Mouse (Mus musculus): ENCODE data around the gene Plekhb2. TPM values are rescaled to one million over a fixed set of nuclear protein-coding genes. Genes with fewer than 3 reads are reported as not detected.

Gene Plekhb2
- total and polyA plus RNA-seq, 3 experiments: 72.7 to 117 (median 102) TPM

DNA sequence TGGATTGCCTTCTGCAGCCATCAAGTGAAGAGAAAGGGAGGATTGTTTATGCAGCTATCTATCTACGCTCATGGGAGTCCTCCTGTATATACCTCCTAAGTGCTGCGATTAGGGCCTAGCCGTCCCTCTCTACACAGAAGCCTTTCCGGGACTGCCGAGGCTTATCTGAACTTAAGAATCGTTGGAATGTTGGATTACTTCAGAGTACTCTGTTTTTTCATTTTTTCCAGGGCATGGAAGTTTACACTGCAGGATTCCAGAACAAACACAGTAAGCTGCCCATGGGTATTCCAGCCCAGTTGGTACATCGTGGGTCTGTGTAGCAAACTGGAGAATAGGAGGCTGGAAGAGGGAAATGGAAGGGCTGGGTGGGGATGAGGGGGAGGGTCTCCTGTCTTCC is 14.5 kb downstream of the Plekhb2 start:
- Histone ChIP-seq H3K4me3 (no peak overlapping the region), H3K4me1 (ENCODE audit: control insufficient read depth, insufficient read depth, low read length) (no peaks in the 10 kb centered on the region), H3K36me3 (ENCODE audit: control insufficient read depth, insufficient read depth, low read length) (no peaks in the 10 kb centered on the region), H3K9ac (ENCODE audit: low read depth, low read length) (no peak overlapping the region), H3K27ac (no peak overlapping the region), H3K27me3 (ENCODE audit: control insufficient read depth, insufficient read depth, low read length) (no peaks in the 10 kb centered on the region), H3K79me2 (replicated peaks; ENCODE audit: control insufficient read depth, insufficient read depth, low read length) (no peaks in the 10 kb centered on the region)
- 37% methylated on average over 7 of the region's 7 CpGs for WGBS
- DNase-seq: no peak
- intact Hi-C loops (cut with DNase I): no loop called here
- no peak for TF ChIP-seq EP300 (IDR thresholded peaks at IDR 0.05; ENCODE audit: insufficient read depth, low read depth, low read length)
- TF ChIP-seq POLR2A (IDR thresholded peaks at IDR 0.05; ENCODE audit: insufficient read depth, low read depth, low read length): no peak
- no peak for TF ChIP-seq CTCF (IDR thresholded peaks at IDR 0.05)

- Histone ChIP-seq H3K9ac (ENCODE audit: low read depth, low read length) (no peak overlapping the region), H3K4me3 (no peak overlapping the region), H3K27ac (no peak overlapping the region), H3K79me2 (replicated peaks; ENCODE audit: control insufficient read depth, insufficient read depth, low read length) (no peaks in the 10 kb centered on the region), H3K27me3 (ENCODE audit: control insufficient read depth, insufficient read depth, low read length) (no peaks in the 10 kb centered on the region), H3K36me3 (ENCODE audit: control insufficient read depth, insufficient read depth, low read length) (no peaks in the 10 kb centered on the region), H3K4me1 (ENCODE audit: control insufficient read depth, insufficient read depth, low read length) (no peaks in the 10 kb centered on the region)
- intact Hi-C loops (cut with DNase I): loop anchor here (2.0 to 5.0 kb wide), 2 partner anchors 54 to 127 kb away; no protein-coding TSS in a partner anchor
- DNase-seq: no peak
- no peak for TF ChIP-seq POLR2A (IDR thresholded peaks at IDR 0.05; ENCODE audit: insufficient read depth, low read depth, low read length)
- no peak for TF ChIP-seq EP300 (IDR thresholded peaks at IDR 0.05; ENCODE audit: insufficient read depth, low read depth, low read length)
- TF ChIP-seq CTCF (IDR thresholded peaks at IDR 0.05): no peak
- 92% methylated on average over 9 of the region's 9 CpGs for WGBS
Observed at GRCm38 (mm10) chr1:34865866-34866265, 16.1 kb downstream of the Plekhb2 start.

DNA sequence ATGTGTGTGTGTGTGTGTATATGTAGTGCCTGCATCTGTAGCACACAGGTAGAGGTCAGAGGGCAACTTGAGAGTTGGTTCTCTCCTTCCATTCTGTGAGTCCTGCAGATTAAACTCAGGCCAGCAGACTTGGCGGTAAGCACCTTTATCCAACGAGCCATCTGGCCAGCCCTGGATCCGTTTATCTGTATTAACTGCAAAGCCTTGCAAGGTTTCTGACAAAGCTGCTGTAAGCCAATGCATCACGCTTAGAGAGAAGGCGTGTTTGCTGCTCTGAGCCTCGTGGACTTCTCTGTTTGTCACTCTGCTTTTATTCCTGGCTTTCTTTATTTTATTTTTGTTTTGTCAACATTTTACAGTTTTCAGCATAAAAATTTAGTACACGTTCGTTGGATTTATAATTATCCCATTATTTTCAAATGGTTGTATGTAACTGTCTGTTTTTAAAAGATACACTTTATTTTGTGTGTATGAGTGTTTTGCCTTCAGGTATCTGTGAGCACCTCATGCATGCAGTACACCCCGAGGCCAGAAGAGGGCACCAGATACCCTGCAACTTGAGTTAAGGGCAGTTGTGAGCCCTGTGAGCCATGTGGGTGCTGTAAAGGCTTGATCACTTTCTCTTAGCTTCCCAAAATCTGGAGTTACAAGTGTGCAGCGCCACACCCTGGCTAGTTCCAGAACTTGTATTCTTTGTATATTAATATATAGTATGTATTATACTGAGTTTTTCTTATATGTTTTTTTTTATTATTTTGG is 17.2 kb downstream of the Plekhb2 start:
- TF ChIP-seq CTCF (IDR thresholded peaks at IDR 0.05) (peak; percentile 96), POLR2A (IDR thresholded peaks at IDR 0.05; ENCODE audit: insufficient read depth, low read depth, low read length) (no peak), EP300 (IDR thresholded peaks at IDR 0.05; ENCODE audit: insufficient read depth, low read depth, low read length) (0 out of 2 replicates have a peak, but pooled peaks have one; percentile 28)
- peak; percentile 84 to 89 for DNase-seq
- Histone ChIP-seq H3K4me3 (no peak overlapping the region), H3K9ac (ENCODE audit: low read depth, low read length) (no peak overlapping the region), H3K4me1 (ENCODE audit: control insufficient read depth, insufficient read depth, low read length) (no peaks in the 10 kb centered on the region), H3K36me3 (ENCODE audit: control insufficient read depth, insufficient read depth, low read length) (no peaks in the 10 kb centered on the region), H3K27me3 (ENCODE audit: control insufficient read depth, insufficient read depth, low read length) (no peaks in the 10 kb centered on the region), H3K79me2 (replicated peaks; ENCODE audit: control insufficient read depth, insufficient read depth, low read length) (no peaks in the 10 kb centered on the region), H3K27ac (no peak overlapping the region)
- 67% methylated on average over 10 of the region's 10 CpGs for WGBS
- intact Hi-C loops (cut with DNase I): loop anchor here (2.0 to 5.0 kb wide), 2 partner anchors 55 to 128 kb away; no protein-coding TSS in a partner anchor

GRCm38 (mm10) chr1:34867574-34867955 is 17.8 kb downstream of the Plekhb2 start:
- WGBS: 91% methylated on average over 5 of the region's 5 CpGs
- no peaks in the 10 kb centered on the region for H3K4me1 ChIP-seq (ENCODE audit: control insufficient read depth, insufficient read depth, low read length)
- no peaks in the 10 kb centered on the region for H3K36me3 ChIP-seq (ENCODE audit: control insufficient read depth, insufficient read depth, low read length)
- H3K27me3 ChIP-seq (ENCODE audit: control insufficient read depth, insufficient read depth, low read length): no peaks in the 10 kb centered on the region
- no peak overlapping the region for H3K27ac ChIP-seq
- no peaks in the 10 kb centered on the region for H3K79me2 ChIP-seq (replicated peaks; ENCODE audit: control insufficient read depth, insufficient read depth, low read length)
- intact Hi-C loops (cut with DNase I): loop anchor here (2.0 to 5.0 kb wide), 2 partner anchors 55 to 129 kb away; no protein-coding TSS in a partner anchor
- TF ChIP-seq CTCF (IDR thresholded peaks at IDR 0.05) (no peak), EP300 (IDR thresholded peaks at IDR 0.05; ENCODE audit: insufficient read depth, low read depth, low read length) (no peak), POLR2A (IDR thresholded peaks at IDR 0.05; ENCODE audit: insufficient read depth, low read depth, low read length) (no peak)
- no peak overlapping the region for H3K4me3 ChIP-seq
- no peak for DNase-seq
- no peak overlapping the region for H3K9ac ChIP-seq (ENCODE audit: low read depth, low read length)

- H3K4me3 ChIP-seq: no peak overlapping the region
- H3K9ac ChIP-seq (ENCODE audit: low read depth, low read length): no peak overlapping the region
- H3K27me3 ChIP-seq (ENCODE audit: control insufficient read depth, insufficient read depth, low read length): no peaks in the 10 kb centered on the region
- 89% methylated on average over 8 of the region's 8 CpGs for WGBS
- intact Hi-C loops (cut with DNase I): loop anchor here (5.0 kb wide), 1 partner anchor 56 kb away; no protein-coding TSS in a partner anchor
- no peaks in the 10 kb centered on the region for H3K36me3 ChIP-seq (ENCODE audit: control insufficient read depth, insufficient read depth, low read length)
- TF ChIP-seq EP300 (IDR thresholded peaks at IDR 0.05; ENCODE audit: insufficient read depth, low read depth, low read length) (no peak), CTCF (IDR thresholded peaks at IDR 0.05) (no peak), POLR2A (IDR thresholded peaks at IDR 0.05; ENCODE audit: insufficient read depth, low read depth, low read length) (no peak)
- DNase-seq: no peak
- H3K79me2 ChIP-seq (replicated peaks; ENCODE audit: control insufficient read depth, insufficient read depth, low read length): no peaks in the 10 kb centered on the region
- no peak overlapping the region for H3K27ac ChIP-seq
- no peaks in the 10 kb centered on the region for H3K4me1 ChIP-seq (ENCODE audit: control insufficient read depth, insufficient read depth, low read length)
Observed at GRCm38 (mm10) chr1:34868391-34868790, 18.6 kb downstream of the Plekhb2 start.

- no peaks in the 10 kb centered on the region for H3K79me2 ChIP-seq (replicated peaks; ENCODE audit: control insufficient read depth, insufficient read depth, low read length)
- H3K9ac ChIP-seq (ENCODE audit: low read depth, low read length): no peak overlapping the region
- WGBS: 96% methylated on average over 16 of the region's 16 CpGs
- TF ChIP-seq EP300 (IDR thresholded peaks at IDR 0.05; ENCODE audit: insufficient read depth, low read depth, low read length): no peak
- no peak for TF ChIP-seq POLR2A (IDR thresholded peaks at IDR 0.05; ENCODE audit: insufficient read depth, low read depth, low read length)
- TF ChIP-seq CTCF (IDR thresholded peaks at IDR 0.05): no peak
- H3K27ac ChIP-seq: no peak overlapping the region
- DNase-seq: no peak
- H3K4me3 ChIP-seq: no peak overlapping the region
- H3K4me1 ChIP-seq (ENCODE audit: control insufficient read depth, insufficient read depth, low read length): no peaks in the 10 kb centered on the region
- intact Hi-C loops (cut with DNase I): loop anchor here (5.0 kb wide), 1 partner anchor 57 kb away; no protein-coding TSS in a partner anchor
- no peaks in the 10 kb centered on the region for H3K36me3 ChIP-seq (ENCODE audit: control insufficient read depth, insufficient read depth, low read length)
- H3K27me3 ChIP-seq (ENCODE audit: control insufficient read depth, insufficient read depth, low read length): no peaks in the 10 kb centered on the region
Observed at GRCm38 (mm10) chr1:34869231-34869630, 19.5 kb downstream of the Plekhb2 start.
